Mouse (Mus musculus) brown adipose tissue, adult 24 weeks (tissue): ENCODE measurements around the gene E130309D02Rik. TPM values are rescaled to one million over a fixed set of nuclear protein-coding genes. Genes with fewer than 3 reads are reported as not detected.

Experiments used
- H3K27ac ChIP-seq: fragments of 200-500 bp; replicated peaks from 2 replicates; pipeline ENCODE4 v1.5.1; 2012; ENCODE audit warnings: low read depth, mild to moderate bottlenecking, low read length
- H3K4me1 ChIP-seq: fragments of 200-500 bp; 2 replicates; pipeline ENCODE4 v1.6.1; 2012; ENCODE audit warnings: low read length, mixed read lengths; ENCODE audit not compliant: control insufficient read depth, insufficient read depth, insufficient read length
- H3K4me3 ChIP-seq: fragments of 200-500 bp; 2 replicates; pipeline ENCODE4 v1.5.1; 2012; ENCODE audit warnings: low read depth, mild to moderate bottlenecking, low read length, moderate library complexity; ENCODE audit not compliant: insufficient read depth
- polyA plus RNA-seq: library from polyadenylated mRNA; stranded (reverse); fragments of >200 nt; gene quantifications from 2 replicates; pipeline ENCODE4 v1.2.4, GENCODE M21; 2012; ENCODE audit not compliant: missing spikeins, insufficient read depth, insufficient read length

Gene E130309D02Rik
- 11.5 and 14.1 TPM in 2 replicates for polyA plus RNA-seq

GRCm38 (mm10) chr5:143314730-143315513 lies at the start of gene E130309D02Rik:
Gene E130309D02Rik, minus strand, starts transcription at chr5:143315360.
- Histone ChIP-seq H3K27ac (peak within 1 kb of the TSS; percentile 88), H3K4me1 (no peaks in the 10 kb centered on the region; the same call in 1 of the 2 replicates), H3K4me3 (peak within 1 kb of the TSS; percentile 93)

DNA sequence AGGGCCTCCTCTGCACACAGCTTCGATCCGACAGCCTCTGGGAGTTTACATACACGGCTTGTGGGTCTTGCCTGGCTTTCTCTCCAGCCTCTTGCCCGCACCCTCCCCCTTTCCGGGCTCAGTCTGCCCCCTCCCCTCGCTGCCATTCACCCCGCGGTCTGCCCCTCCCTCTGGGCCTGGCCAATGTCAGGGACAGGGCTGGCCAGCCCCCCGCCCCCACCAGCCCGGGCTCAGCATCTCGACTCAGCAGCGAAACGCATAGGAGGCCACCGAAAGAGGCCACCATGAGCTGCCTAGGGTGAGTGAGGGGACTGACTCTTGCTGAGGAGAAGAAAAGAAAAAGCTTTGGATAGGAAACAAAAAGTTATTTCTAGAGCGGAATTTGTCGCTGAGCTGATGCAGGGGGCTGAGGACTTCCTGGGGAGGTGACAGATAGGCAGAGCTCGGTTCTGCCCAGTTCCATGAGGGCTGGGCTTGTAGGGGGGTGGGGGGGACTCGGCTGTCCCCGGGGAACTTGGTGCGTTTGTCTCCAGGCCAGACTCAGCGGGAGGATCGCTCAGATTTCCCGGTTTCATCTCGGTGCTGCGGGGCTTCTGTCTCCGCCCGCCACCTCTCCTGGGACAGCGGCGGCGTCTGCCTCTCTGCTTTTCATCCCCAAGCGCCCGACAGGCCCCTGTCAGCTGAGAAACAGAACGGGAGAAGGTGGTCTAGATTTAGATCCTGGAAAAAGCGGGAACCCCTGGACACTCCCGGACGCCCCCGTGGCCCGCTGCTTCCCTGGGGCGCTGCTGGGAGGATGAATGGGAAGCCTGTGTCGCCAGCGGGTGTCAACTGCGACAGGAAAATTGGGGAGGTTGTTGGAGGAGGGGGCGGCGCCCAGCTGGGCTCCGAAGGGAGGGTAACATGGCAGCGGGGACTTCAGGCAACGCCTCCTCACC lies 48.8 kb upstream of the E130309D02Rik start:
- Histone ChIP-seq H3K27ac (no peak overlapping the region), H3K4me1 (no peaks in the 10 kb centered on the region), H3K4me3 (peak overlapping the region; percentile 30; the same call in 1 of the 2 replicates)

DNA sequence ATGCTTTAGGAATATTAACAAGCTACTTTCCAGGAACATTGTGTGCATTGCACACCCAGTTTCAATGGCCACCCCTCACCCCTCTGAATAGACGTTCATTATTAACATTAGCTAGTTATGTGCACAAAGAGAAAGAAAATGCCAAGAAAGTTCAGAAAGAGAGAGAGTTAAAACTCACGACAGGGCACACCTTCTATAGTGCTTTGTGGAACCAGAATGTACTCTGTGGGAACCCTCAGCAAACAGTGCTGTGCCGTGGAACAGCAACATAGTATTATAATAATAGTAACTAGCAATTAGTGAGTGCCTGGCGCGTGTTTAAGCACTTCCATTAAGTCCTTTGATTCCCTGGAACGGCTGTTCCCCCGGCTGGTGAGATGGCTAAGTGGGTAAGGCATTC lies 46.3 kb upstream of the E130309D02Rik start:
- no peak overlapping the region for H3K4me3 ChIP-seq
- H3K4me1 ChIP-seq = no peaks in the 10 kb centered on the region

DNA sequence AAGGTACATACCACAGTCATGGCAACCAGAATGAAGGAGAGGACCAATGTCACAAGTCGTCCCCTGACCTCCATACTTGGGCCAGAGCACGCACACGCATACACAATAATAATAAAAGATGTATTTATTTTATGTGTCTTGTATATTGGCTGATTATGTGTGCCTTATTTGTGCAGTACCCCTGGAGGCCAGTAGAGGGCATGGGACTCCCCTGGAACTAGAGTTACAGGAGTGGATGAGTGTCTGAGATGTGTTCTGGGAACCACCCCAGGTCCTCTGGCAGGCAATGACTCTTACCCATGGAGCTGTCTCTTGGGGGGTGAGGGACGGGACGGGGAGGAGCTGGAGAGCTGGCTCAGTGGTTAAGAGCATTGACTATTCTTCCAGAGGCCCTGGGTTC lies 44.8 kb upstream of the E130309D02Rik start:
- no peaks in the 10 kb centered on the region for H3K4me1 ChIP-seq
- H3K4me3 ChIP-seq = no peak overlapping the region
- H3K27ac ChIP-seq = no peak overlapping the region

More for the DNA sequence above, 46.3 kb upstream of the E130309D02Rik start:
- no peak overlapping the region for H3K27ac ChIP-seq

DNA sequence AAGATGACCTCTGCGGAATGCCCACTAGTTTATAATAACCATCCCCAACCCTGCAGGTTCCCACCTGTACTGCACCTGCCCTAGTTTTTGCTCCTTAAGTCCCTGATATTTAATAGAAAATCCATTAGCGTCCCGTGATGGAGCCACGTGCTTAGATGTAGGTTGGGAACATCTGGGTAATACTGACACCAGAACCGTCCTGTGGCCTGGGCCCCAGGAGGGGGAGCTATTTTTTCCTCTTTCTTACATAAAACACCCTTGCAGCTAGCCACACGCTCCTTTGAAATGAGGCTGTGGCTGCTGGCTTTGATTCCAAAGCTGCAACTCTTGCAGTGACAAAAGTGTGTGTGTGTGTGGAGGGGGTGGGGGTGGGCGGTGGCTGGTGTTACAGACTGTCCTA lies 44.1 kb upstream of the E130309D02Rik start:
- no peak overlapping the region for H3K4me3 ChIP-seq
- H3K4me1 ChIP-seq = no peaks in the 10 kb centered on the region
- H3K27ac ChIP-seq = no peak overlapping the region

DNA sequence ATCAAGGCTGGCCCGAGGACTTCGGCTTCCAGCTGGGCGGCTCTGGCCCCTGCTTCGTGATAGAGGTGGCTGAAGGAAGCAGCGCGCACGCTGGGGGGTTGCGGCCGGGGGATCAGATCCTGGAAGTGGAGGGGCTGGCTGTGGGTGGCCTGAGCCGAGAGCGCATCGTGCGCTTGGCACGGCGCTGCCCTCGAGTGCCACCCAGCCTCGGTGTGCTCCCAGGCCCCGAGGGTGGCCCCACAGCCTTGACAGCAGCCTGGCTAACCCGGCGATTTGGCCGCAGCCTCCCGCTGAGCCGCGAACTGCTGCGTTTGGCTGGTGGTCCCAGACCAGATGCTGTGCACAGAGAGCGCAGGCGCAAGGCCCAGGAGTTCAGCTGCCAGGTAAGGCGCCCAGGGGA lies 42.4 kb upstream of the E130309D02Rik start:
- Histone ChIP-seq H3K4me3 (no peak overlapping the region), H3K27ac (no peak overlapping the region), H3K4me1 (no peaks in the 10 kb centered on the region)

- Histone ChIP-seq H3K27ac (no peak within 1 kb of the TSS), H3K4me3 (no peak within 1 kb of the TSS), H3K4me1 (no peaks in the 10 kb centered on the region)
Measured at GRCm38 (mm10) chr5:143356686-143357388, 41.7 kb upstream of the E130309D02Rik start, which contains the start of gene Grid2ip. Gene Grid2ip, plus strand, starts transcription at chr5:143357338.

GRCm38 (mm10) chr5:143356017-143356416 lies 40.9 kb upstream of the E130309D02Rik start:
- H3K4me1 ChIP-seq = no peaks in the 10 kb centered on the region
- no peak overlapping the region for H3K27ac ChIP-seq
- no peak overlapping the region for H3K4me3 ChIP-seq

GRCm38 (mm10) chr5:143346367-143346766 lies 31.2 kb upstream of the E130309D02Rik start:
- no peaks in the 10 kb centered on the region for H3K4me1 ChIP-seq
- H3K27ac ChIP-seq = no peak overlapping the region
- no peak overlapping the region for H3K4me3 ChIP-seq

DNA sequence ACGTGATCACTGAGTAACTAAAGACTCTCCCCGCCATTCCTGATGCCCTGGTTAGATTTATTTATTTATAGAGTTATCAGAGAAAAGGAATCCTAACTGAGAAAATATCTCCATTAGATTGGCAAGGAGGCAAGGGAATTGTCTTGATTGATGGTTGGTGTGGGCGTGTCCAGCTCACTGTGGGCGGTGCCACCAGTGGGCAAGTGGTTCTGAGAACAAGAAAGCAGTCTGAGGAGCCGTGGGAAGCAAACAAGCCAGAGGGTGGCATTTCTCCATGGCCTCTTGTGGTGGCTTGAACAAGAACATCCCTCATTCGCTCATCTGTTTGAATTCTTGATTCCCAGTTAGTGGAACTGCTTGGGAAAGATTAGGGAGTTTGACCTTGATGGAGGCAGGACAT lies 24.4 kb upstream of the E130309D02Rik start:
- H3K27ac ChIP-seq = no peak overlapping the region
- H3K4me3 ChIP-seq = no peak overlapping the region

GRCm38 (mm10) chr5:143336559-143336958 lies 21.4 kb upstream of the E130309D02Rik start:
- H3K4me3 ChIP-seq = no peak overlapping the region
- no peak overlapping the region for H3K27ac ChIP-seq
- H3K4me1 ChIP-seq = no peaks in the 10 kb centered on the region

More for the DNA sequence above, 24.4 kb upstream of the E130309D02Rik start:
- H3K4me1 ChIP-seq = no peaks in the 10 kb centered on the region

DNA sequence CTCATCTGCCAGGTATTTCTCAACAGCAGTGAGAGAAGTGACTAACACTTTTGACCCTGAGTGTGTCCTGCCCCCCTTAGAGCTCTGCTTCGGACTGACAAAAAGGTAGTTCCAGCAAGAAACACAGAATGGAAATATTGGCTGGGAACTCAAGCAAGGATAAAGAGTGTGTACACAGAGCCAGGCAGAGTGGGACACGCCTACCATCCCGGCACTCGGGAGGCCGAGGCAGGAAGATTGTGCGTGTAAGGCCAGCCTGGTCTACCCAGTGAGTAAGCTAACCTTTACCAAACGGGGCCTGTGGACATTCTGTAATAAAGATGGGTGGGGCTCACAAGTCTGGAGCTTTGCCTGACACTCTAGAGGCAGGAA lies 19.9 kb upstream of the E130309D02Rik start:
- H3K4me3 ChIP-seq = no peak overlapping the region
- H3K27ac ChIP-seq = no peak overlapping the region
- peaks cover under 1% of the 10 kb centered on the region; the same call in 1 of the 2 replicates for H3K4me1 ChIP-seq

GRCm38 (mm10) chr5:143334418-143335088 lies 19.4 kb upstream of the E130309D02Rik start:
- Histone ChIP-seq H3K4me3 (no peak overlapping the region), H3K27ac (no peak overlapping the region), H3K4me1 (peaks cover 5% of the 10 kb centered on the region)

DNA sequence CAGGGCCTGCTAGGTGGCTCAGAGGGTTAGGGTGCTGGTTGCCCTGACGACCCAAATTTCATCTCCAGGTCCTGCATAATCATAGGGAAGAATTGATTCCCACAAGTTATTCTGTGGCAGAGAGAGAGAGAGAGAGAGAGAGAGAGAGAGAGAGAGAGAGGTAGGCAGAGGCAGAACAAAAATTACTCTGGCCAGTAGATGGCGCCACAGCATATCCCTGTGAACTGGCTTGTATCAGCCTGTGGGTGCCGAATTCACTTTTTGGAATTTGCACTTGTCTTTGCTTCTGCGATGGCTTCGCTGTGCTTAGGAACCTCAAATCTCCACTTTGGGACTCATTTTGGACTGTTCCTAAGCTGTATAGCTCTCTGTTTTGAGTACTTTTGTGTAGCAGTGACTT lies 18.7 kb upstream of the E130309D02Rik start:
- Histone ChIP-seq H3K4me3 (no peak overlapping the region), H3K27ac (no peak overlapping the region), H3K4me1 (peaks cover 5% of the 10 kb centered on the region)
